Mouse (Mus musculus) ES-Bruce4 (cell line): ENCODE results near the gene Stard9.

Experiments
- CTCF ChIP-seq: IDR thresholded peaks from one replicate; pipeline ENCODE4 v1.8.1; 2011; ENCODE audit warnings: low read depth, low read length
- EP300 ChIP-seq: IDR thresholded peaks from 2 replicates; pipeline ENCODE4 v1.6.1; 2011; ENCODE audit warnings: low read depth, low read length; ENCODE audit not compliant: insufficient read depth
- POLR2A ChIP-seq: IDR thresholded peaks from one replicate; pipeline ENCODE4 v1.8.1; 2011; ENCODE audit warnings: low read length; ENCODE audit not compliant: insufficient read depth

DNA sequence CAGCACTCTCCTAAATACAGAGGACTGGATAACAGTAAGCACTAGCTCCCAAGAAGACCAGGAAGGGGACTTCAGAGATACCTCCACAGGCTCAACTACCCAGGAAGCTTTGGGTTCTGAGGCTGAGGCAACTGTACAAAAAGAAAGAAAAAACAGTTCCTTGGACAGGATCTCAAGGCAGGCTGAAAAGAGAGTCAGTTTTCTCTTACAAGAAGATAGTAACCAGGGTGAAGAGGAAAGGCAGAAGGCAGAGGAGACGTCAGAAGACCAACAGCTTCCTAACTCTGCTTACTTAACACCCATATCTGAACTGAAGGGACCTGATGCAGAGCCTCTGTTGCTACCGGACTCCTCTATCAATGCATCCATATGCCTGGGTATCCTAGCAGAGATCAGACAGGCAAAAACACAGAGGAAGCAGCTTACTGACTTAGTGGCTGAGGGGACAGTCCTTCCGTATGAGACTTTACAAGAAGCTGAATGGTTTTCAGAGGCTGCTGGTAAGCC, 71.5 kb downstream of the Stard9 start:
- TF ChIP-seq CTCF (no peak), POLR2A (no peak), EP300 (no peak)
